Mouse (Mus musculus) lung, adult 2 months (tissue): ENCODE measurements around the gene Dock10.

Experiments used
- CTCF ChIP-seq: fragments of 200-500 bp; IDR thresholded peaks from 2 replicates; pipeline ENCODE4 v1.5.1; 2011; ENCODE audit warnings: mild to moderate bottlenecking, low read length, control low read depth; ENCODE audit not compliant: insufficient read depth
- POLR2A ChIP-seq: fragments of 200-500 bp; IDR thresholded peaks from 2 replicates; pipeline ENCODE4 v1.6.1; 2011; ENCODE audit warnings: low read depth, mild to moderate bottlenecking, control low read depth, low read length, borderline replicate concordance; ENCODE audit errors: extremely low read depth

DNA sequence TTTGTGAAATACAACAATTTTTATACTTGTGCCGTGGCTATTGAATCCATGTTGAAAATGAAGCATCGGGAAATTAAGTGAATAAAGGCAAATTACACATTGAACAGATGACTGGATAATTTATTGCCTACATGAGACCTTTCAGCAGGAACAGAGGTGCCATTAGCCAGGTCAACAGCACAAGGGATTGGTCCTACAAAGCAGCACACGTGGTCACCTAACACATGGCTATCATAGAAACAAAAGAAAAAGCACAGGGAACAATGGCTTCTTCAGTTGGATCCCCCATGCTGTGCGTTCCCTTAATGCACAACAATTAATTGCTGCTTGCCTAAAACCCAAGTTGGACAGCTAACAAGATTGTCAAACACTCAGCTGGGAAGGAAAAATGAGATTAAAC is 133.8 kb downstream of the Dock10 start:
- no peak for TF ChIP-seq CTCF
- TF ChIP-seq POLR2A, result no peak
